Mouse (Mus musculus) cortical plate, adult 2 months (tissue): ENCODE data around the gene Hvcn1.
"Not testable (repeated sequence)": the region's sequence is repeated elsewhere in the genome, so short reads cannot be mapped to it uniquely, and the experiment has no call there.

Experiments used
- CTCF ChIP-seq: fragments of 200-500 bp; IDR thresholded peaks from 2 replicates; pipeline ENCODE4 v1.5.1; 2011; ENCODE audit warnings: mild to moderate bottlenecking, control low read depth, low read length; ENCODE audit not compliant: insufficient read depth; ENCODE audit errors: extremely low read depth
- POLR2A ChIP-seq: fragments of 200-500 bp; IDR thresholded peaks from 2 replicates; pipeline ENCODE4 v1.6.1; 2011; ENCODE audit warnings: mild to moderate bottlenecking, low read length, control low read depth; ENCODE audit not compliant: insufficient read depth; ENCODE audit errors: extremely low read depth

- not testable (repeated sequence) for TF ChIP-seq POLR2A, CTCF
Measured at GRCm38 (mm10) chr5:122212820-122213219, 6.2 kb downstream of the Hvcn1 start.
